Mouse (Mus musculus): ENCODE results near the gene Rfxank. TPM values are rescaled to one million over a fixed set of nuclear protein-coding genes. Genes with fewer than 3 reads are reported as not detected.

Gene Rfxank
- polyA plus RNA-seq (2014; fragmentation: Illumina TruSeq; extraction: RNeasy Lipid Tissue Mini Kit (QIAGEN cat#74804); ENCODE audit: low replicate concordance) = 0.33 TPM

GRCm38 (mm10) chr8:70139026-70139857 lies at the start of gene Rfxank, which contains the start of the genes Borcs8 and Mef2b:
Gene Rfxank (minus strand): TSS chr8:70139154.
Gene Borcs8 (plus strand): TSS chr8:70139499.
Gene Mef2b (plus strand): TSS chr8:70139711.

DNA sequence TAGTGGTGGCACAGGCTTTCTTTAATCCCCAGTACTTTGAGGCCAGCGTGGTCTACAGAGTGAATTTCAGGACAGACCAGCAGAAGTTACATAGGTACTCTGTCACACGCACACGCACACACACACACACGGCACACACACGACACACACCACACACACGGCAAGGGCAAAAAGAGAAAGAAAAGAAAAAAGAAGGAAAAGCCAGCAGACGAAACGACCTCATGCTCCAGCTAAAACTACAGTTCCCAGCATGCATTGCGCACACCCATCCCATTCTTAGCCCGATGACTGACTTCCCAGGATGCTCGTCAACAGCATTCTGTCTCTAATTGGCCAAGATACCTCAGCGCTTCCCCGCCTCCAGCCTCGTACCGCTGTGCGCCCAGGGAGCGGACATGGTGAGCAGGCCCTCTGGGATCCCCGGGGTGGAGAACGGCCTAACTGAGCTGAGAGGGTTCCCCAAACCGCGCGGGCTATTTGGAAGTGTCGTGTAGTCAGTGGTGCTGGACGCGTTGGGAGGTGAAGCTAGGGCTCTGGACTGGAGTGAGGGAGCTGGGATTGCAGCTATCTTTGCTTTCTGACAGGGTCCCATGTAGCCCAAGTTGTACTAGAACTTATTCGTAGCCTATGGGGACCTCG lies 33.2 kb upstream of the Rfxank start, which contains the start of gene Tmem161a:
Gene Tmem161a, plus strand, starts transcription at position 314 of the 639 bp plus-strand sequence.

DNA sequence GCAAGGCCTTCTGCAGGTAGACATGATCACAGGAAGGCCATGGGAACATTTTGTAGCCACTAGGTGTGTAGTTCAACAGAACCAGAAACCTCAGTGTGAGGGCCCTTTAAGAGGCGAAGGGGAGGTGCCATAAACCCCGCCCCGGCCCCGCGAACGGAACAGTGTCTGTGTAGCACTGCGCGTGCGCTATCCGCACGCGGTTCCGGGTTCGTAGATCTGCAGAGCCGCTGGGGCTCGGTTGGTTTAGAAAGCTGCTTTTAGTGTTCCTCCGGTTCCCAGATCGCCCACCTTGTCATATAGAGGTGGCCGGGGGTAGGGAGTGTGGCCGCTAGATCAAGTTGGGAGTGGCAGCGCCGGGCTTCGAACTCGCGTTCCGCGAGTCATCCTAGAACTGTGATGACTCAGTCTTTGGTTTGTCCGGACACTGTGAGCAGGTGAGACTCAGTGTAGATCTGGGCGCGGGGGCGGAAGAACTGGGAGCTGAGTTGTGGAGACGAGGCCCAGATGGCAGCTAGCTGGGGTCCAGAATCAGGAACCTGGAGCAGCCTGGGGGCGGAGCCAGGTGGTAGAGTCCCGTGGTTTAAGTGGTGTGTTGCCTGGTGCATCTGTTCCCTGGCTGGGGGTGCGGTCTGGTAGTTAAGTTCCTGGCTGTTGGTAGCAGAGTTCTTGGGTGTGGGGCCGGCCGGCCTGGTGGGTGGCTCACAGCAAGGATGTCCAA lies 7.6 kb downstream of the Rfxank start, which contains the start of gene Nr2c2ap:
Gene Nr2c2ap, plus strand, starts transcription at position 168 of the 718 bp plus-strand sequence.

DNA sequence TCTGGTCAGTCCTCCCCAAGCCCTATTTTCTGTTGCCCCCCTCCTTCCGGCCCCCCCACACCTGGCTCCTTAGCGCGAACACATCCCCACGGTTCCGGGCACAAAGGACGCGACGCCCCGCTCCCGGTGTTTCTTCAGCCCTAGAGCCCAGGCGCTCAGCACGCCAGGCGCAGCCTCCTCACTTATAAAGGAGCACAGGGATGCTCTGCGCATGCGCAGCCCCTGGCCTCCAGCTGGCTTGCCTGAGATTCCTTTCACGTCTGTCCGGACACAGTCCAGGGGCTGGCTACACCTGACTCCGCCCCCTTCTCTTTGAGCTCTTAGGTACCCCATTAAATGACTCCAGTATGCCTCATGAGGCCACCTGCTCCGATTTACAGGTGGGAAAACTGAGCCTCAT lies 18.3 kb downstream of the Rfxank start, which contains the start of gene Ncan:
Gene Ncan, minus strand, starts transcription at position 207 of the 400 bp plus-strand sequence.

GRCm38 (mm10) chr8:70083285-70083684 lies 55.7 kb downstream of the Rfxank start, which contains the start of gene Hapln4:
Gene Hapln4 (plus strand): TSS chr8:70083457.

Other genes with a start within 250 kb of the Rfxank start
- not detected for gene Tssk6, start 237.0 kb downstream of the Rfxank start, polyA plus RNA-seq (2014; fragmentation: Illumina TruSeq; extraction: RNeasy Lipid Tissue Mini Kit (QIAGEN cat#74804); ENCODE audit: low replicate concordance)
- gene Ndufa13, start 236.6 kb downstream of the Rfxank start, polyA plus RNA-seq (2014; fragmentation: Illumina TruSeq; extraction: RNeasy Lipid Tissue Mini Kit (QIAGEN cat#74804); ENCODE audit: low replicate concordance) = not detected
- gene Yjefn3, start 236.4 kb downstream of the Rfxank start, polyA plus RNA-seq (2014; fragmentation: Illumina TruSeq; extraction: RNeasy Lipid Tissue Mini Kit (QIAGEN cat#74804); ENCODE audit: low replicate concordance) = not detected
- 5.5 TPM for gene Gatad2a, start 142.8 kb downstream of the Rfxank start, polyA plus RNA-seq (2014; fragmentation: Illumina TruSeq; extraction: RNeasy Lipid Tissue Mini Kit (QIAGEN cat#74804); ENCODE audit: low replicate concordance)
- 8.8 TPM for gene Mau2, start 96.4 kb downstream of the Rfxank start, polyA plus RNA-seq (2014; fragmentation: Illumina TruSeq; extraction: RNeasy Lipid Tissue Mini Kit (QIAGEN cat#74804); ENCODE audit: low replicate concordance)
- gene Sugp1, start 96.3 kb downstream of the Rfxank start, polyA plus RNA-seq (2014; fragmentation: Illumina TruSeq; extraction: RNeasy Lipid Tissue Mini Kit (QIAGEN cat#74804); ENCODE audit: low replicate concordance) = 5.9 TPM
- gene Tm6sf2, start 66.2 kb downstream of the Rfxank start, polyA plus RNA-seq (2014; fragmentation: Illumina TruSeq; extraction: RNeasy Lipid Tissue Mini Kit (QIAGEN cat#74804); ENCODE audit: low replicate concordance) = 30.1 TPM
- gene Hapln4, start 55.7 kb downstream of the Rfxank start, polyA plus RNA-seq (2014; fragmentation: Illumina TruSeq; extraction: RNeasy Lipid Tissue Mini Kit (QIAGEN cat#74804); ENCODE audit: low replicate concordance) = 0.15 TPM
- not detected for gene Ncan, start 18.3 kb downstream of the Rfxank start, polyA plus RNA-seq (2014; fragmentation: Illumina TruSeq; extraction: RNeasy Lipid Tissue Mini Kit (QIAGEN cat#74804); ENCODE audit: low replicate concordance)
- 0.37 TPM for gene Nr2c2ap, start 7.8 kb downstream of the Rfxank start, polyA plus RNA-seq (2014; fragmentation: Illumina TruSeq; extraction: RNeasy Lipid Tissue Mini Kit (QIAGEN cat#74804); ENCODE audit: low replicate concordance)
- 2.0 TPM for gene Borcs8, start 345 bp upstream of the Rfxank start, polyA plus RNA-seq (2014; fragmentation: Illumina TruSeq; extraction: RNeasy Lipid Tissue Mini Kit (QIAGEN cat#74804); ENCODE audit: low replicate concordance)
- gene Mef2b, start 557 bp upstream of the Rfxank start, polyA plus RNA-seq (2014; fragmentation: Illumina TruSeq; extraction: RNeasy Lipid Tissue Mini Kit (QIAGEN cat#74804); ENCODE audit: low replicate concordance) = not detected
- gene Tmem161a, start 33.2 kb upstream of the Rfxank start, polyA plus RNA-seq (2014; fragmentation: Illumina TruSeq; extraction: RNeasy Lipid Tissue Mini Kit (QIAGEN cat#74804); ENCODE audit: low replicate concordance) = 3.5 TPM
- 1.2 TPM for gene Slc25a42, start 73.2 kb upstream of the Rfxank start, polyA plus RNA-seq (2014; fragmentation: Illumina TruSeq; extraction: RNeasy Lipid Tissue Mini Kit (QIAGEN cat#74804); ENCODE audit: low replicate concordance)
- 2.9 TPM for gene Sugp2, start 95.1 kb upstream of the Rfxank start, polyA plus RNA-seq (2014; fragmentation: Illumina TruSeq; extraction: RNeasy Lipid Tissue Mini Kit (QIAGEN cat#74804); ENCODE audit: low replicate concordance)
- gene Armc6, start 95.3 kb upstream of the Rfxank start, polyA plus RNA-seq (2014; fragmentation: Illumina TruSeq; extraction: RNeasy Lipid Tissue Mini Kit (QIAGEN cat#74804); ENCODE audit: low replicate concordance) = 0.71 TPM
- gene Homer3, start 143.7 kb upstream of the Rfxank start, polyA plus RNA-seq (2014; fragmentation: Illumina TruSeq; extraction: RNeasy Lipid Tissue Mini Kit (QIAGEN cat#74804); ENCODE audit: low replicate concordance) = not detected
- gene Ddx49, start 163.3 kb upstream of the Rfxank start, polyA plus RNA-seq (2014; fragmentation: Illumina TruSeq; extraction: RNeasy Lipid Tissue Mini Kit (QIAGEN cat#74804); ENCODE audit: low replicate concordance) = 4.1 TPM
- gene Cope, start 163.4 kb upstream of the Rfxank start, polyA plus RNA-seq (2014; fragmentation: Illumina TruSeq; extraction: RNeasy Lipid Tissue Mini Kit (QIAGEN cat#74804); ENCODE audit: low replicate concordance) = 0.59 TPM
- not detected for gene Cers1, start 176.6 kb upstream of the Rfxank start, polyA plus RNA-seq (2014; fragmentation: Illumina TruSeq; extraction: RNeasy Lipid Tissue Mini Kit (QIAGEN cat#74804); ENCODE audit: low replicate concordance)
- gene Gdf1, start 190.7 kb upstream of the Rfxank start, polyA plus RNA-seq (2014; fragmentation: Illumina TruSeq; extraction: RNeasy Lipid Tissue Mini Kit (QIAGEN cat#74804); ENCODE audit: low replicate concordance) = not detected
- gene Upf1, start 214.1 kb upstream of the Rfxank start, polyA plus RNA-seq (2014; fragmentation: Illumina TruSeq; extraction: RNeasy Lipid Tissue Mini Kit (QIAGEN cat#74804); ENCODE audit: low replicate concordance) = 2.2 TPM
- not detected for gene Comp, start 234.4 kb upstream of the Rfxank start, polyA plus RNA-seq (2014; fragmentation: Illumina TruSeq; extraction: RNeasy Lipid Tissue Mini Kit (QIAGEN cat#74804); ENCODE audit: low replicate concordance)

Data from small intestine, adult 10 weeks (tissue).